Mouse (Mus musculus): ENCODE data around the gene Tmx2.
"Not testable (repeated sequence)": the region's sequence is repeated elsewhere in the genome, so short reads cannot be mapped to it uniquely, and the experiment has no call there.

Tmx2 gene

DNA sequence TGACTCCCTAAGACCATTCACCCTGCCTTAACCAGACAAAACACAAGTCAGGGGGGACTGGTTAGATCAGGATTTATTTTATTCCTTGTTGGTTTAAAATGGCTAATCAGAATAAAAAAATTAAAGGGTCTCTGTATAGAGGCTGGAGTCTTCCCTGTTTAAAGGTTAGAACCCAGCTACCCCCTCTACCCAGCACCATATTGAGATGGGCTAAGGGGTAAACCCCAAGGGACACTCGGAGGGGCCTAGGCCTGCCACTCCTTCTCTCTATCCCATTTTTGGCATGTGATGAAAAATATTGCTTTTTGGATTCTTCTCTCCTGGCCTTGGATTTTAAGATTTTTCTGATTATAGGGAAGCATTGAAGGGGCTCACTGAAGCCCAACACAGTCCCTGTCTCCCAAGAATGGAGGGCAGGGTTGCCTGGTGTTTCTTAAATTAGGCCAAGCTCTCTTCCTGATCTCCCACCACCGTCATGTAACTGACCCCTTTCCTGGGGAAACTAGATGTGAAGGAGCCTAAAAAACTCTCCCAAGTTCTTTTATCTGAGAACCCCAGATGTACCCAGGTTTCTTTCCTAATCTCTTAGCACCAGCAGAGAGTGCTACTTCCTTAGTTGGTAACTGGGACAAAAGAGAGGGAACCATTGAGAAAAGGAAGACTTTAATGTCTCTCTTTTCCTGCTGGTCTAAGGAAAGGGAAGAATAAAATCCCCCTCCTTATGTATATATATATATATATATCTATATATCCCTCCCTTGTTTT lies 9.3 kb upstream of the Tmx2 start:
- no peak for DNase-seq (ENCODE audit: low spot score in 2 of 2)

DNA sequence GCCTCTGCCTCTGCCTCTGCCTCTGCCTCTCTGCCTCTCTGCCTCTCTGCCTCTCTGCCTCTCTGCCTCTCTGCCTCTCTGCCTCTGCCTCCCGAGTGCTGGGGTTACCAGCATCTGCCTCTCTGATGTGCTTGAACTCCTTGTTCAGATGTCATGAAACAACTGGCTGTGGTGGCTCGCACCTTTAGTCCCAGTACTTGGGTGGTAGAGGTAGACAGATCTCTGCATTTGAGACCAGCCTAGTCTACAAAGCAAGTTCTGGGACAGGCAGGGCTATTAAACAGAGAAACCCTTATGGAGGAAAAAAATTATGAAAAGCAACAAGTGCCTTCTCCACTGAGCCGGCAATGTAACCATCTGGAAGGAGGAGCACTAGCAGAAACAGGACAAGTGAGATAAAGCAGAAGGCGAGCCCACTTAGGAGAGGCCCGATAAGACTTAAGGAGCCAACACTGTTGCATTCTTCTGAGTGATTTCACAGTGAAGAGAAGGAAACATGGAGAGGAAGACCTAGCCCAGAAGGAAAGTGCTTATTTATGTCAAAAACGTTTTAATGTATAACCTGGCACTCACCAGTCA lies 3.8 kb upstream of the Tmx2 start:
- DNase-seq (ENCODE audit: low spot score in 2 of 2), result peak; percentile 52 to 69

DNA sequence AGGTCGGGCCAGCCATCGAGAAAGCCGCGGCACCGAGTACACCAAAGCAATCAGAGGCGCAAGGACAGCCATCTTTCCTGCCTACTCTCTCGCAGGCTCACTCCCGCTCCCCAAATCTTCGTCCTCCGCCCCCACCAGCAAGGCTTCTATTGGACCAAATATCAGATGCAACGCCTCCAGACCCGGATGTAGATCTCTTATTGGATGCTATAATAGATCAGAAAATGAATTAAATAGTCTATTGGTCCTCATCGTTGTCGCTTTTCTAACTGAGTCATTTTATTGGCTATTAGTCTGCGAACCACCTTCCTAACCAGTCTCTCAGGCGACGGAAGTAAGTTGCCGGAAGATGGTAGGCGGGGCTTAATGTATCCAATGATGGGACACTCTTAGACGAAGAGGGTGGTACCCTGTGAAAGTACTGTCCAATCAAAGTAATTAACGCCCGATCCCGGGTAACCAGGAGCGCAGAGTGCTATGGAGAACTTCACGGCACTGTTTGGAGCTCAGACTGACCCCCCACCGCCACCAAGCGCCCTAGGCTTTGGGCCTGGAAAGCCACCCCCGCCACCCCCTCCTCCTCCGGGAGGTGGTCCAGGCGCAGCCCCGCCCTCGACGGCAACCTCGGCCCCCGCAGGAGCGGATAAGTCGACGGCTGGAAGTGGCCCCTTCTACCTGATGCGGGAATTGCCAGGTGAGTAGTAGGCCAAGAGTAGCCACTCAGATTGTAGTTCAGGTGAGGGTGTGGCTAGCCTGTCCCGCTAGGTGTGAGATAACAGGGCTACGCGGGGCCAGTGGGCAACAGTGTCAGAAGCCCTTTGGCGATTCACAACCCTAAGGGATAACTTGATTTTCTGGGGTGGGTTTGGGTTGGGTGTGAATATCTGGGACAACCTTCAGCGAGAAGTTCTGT lies 716 bp downstream of the Tmx2 start, which contains the start of the genes Gm28635 and Med19:
TSS of gene Gm28635 (minus strand) at position 74 of the 913 bp plus-strand sequence.
TSS of gene Med19 (plus strand) at position 435 of the 913 bp plus-strand sequence.
- peak; percentile 90 to 92 for DNase-seq (ENCODE audit: low spot score in 2 of 2)

DNA sequence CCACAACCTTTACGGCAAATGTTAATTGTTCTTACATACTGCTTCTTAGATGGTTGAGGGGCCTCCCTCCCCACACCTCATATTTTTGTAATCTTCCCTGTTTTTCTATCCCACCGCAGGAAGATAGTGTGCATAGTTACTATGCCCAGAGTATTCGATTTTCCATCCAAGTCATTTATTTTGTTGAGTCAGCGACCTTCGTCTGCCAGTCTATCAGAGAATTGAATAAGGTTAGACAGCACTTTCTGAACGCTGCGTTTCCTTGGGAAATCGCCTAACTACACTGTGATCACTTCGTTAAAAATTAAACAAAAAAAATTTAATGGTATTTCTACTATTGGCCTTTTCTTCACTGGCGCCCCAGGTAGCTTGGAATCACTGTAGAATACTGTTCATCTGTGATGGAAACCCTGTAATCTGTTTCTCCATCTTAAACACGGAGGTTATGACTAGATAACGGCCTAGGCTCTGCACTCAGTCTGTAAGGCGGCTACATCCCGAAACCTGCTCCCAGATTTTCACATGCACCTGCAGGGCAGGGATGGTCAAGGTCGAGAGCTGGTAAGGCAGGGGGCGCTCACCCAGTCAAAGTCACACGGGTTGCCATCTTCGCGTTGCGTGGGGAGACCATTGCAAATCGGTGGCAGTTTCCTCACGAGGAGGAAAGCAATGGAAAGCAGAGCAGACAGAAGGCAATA lies 1.5 kb downstream of the Tmx2 start:
- DNase-seq (ENCODE audit: low spot score in 2 of 2), result no peak

DNA sequence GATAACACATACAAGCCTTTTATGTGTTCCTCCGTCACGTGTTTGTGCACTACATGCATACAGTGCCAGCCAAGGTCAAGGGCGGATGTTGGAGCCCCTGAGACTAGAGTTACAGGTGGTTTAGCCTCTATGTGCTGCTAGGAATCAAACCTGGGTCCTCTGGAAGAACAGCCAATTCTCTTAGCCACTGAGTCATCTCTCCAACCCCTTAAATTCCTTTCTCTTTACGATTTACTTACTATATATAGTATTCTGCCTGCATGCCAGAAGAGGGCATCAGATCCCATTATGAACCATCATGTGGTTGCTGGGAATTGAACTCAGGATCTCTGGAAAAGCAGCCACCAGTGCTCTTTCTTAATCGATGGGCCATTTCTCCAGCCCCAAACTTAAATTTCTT lies 7.4 kb downstream of the Tmx2 start:
- DNase-seq (ENCODE audit: low spot score in 2 of 2), result not testable (repeated sequence)

DNA sequence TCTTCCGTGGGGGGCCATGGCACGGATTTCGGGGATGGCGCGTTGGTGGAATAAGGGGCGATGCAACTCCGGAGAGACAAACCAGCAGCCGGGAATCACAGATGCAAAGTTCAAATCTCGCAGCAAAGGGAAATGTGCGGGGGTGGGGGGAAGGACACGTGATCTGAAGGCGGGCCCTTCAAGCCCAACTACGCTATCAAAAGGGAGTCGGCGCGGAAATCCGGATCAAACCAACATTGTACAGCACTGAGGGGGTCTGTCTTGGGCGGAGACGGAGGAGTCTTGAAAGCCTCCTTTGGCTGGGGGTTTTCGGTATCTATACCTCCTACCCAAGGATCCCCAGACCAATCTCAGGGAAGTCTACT lies 8.4 kb downstream of the Tmx2 start, which contains the start of gene Selenoh:
TSS of gene Selenoh (minus strand) at position 202 of the 365 bp plus-strand sequence.
- peak; percentile 82 to 88 for DNase-seq (ENCODE audit: low spot score in 2 of 2)

DNA sequence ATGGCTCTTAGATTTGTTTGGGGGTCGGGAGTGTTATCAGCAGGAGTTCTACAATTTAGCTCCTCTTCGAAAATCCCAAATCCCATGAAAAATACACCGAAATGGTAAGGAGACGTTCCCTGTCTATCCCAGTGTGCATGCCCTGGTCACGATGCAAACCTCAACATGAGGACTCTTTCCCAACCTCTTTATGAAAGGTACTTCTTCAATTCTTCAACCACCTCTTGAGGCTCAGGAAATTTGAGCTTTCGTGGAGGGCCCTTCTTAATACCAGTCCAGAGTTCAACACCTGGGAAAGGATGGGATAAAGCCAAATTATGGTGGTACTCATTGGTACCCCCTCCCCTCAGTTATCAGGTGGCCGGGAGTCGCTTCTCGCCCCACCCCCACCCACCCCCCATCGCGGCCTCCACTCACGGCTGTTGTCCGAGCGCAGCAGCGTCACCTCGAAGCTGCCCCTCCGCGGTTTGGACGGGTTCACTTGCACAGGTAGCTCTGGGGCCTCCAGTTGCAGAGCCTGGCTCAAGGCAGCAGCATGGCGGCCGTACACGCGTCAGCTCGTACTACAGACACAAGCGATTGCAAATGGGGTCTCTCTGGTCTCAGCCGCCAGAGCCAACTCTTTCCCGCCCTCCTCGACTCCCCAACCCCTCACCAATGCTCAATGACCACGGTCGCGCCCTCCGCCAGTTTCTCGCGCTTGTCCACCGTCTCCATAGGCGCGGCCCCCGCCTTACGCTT lies 8.9 kb downstream of the Tmx2 start:
- peak in 1 of 2 experiments; percentile 39 for DNase-seq (ENCODE audit: low spot score in 2 of 2)

DNA sequence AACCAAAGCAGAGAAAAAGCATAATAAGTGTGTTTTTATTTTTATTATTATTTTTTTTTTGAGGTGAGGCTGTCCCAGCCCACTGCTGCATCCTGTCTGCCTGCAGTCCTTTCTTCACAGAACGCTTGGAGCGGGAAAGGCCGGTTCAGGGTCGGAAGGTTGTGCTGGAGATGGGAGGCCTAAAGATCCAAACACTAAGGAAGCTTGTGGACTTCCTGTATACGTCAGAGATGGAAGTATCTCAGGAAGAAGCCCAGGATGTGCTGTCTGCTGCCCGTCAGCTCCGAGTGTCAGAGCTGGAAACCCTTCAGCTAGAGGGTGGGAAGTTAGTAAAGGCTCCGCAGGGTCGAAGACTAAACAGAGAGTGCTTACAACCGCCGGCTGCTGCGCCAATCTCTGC lies 12.9 kb downstream of the Tmx2 start:
- DNase-seq (ENCODE audit: low spot score in 2 of 2), result no peak

DNA sequence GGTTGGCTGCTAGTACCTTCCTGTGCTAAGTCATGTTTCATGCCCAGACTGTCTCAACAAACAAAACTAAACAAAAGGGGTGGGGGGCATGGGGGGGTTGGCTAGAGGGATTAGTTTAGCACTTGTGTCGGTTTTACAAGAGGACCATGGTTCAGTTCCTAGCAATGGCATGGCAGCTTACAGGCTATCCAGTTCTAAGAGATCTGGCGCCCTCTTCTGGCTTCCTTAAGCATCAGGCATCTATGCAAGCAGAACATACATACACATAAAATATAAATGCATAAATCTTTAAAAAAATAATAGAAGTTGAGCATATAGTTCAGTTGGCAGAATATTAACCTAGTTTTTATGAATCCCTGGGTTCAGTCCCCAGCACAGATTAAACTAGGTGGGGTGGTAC lies 16.1 kb downstream of the Tmx2 start:
- DNase-seq (ENCODE audit: low spot score in 2 of 2), result peak; percentile 57 to 81

DNA sequence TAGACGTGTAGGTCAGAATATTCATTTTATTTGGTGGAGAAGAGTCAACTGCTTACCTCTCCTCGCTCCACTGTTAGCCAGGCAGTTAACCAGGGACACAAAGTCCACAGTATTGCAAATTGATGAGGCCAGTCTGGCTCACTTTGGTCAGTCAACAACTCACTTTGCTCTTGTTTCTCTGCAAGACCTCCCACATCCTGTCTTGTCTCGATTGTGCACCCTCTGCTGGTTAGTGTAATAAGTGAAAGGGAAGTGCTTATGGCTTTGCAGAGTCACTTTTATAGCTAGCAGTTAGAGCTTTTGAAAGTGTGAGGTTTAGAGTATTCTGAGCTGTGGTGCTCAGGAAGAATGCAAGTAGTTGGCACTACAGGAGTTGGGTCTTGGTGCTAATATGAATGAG lies 18.7 kb downstream of the Tmx2 start:
- peak in 1 of 2 experiments; percentile 57 for DNase-seq (ENCODE audit: low spot score in 2 of 2)

DNA sequence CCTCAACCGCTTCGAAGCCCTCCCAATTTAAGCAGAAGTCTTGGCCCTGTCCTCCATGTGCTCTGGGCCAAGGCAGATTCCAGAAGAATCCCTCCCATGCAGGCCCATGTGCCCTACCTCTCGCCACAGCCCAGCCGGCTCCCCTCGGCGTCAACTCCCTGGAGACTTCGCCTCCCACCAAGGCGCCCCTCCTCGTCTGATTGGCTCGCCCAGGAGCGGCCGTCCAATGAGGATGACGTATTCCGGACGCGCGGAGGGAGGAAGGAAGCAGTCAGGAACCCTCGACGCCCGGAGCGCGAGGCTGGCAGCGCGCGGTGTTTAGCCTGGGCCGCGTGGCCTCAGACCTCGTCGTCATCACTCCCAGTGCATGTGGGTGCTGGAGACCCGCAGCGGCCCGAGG lies 20.1 kb downstream of the Tmx2 start, which contains the start of gene Btbd18:
TSS of gene Btbd18 (plus strand) at position 274 of the 400 bp plus-strand sequence.
- no peak for DNase-seq (ENCODE audit: low spot score in 2 of 2)

DNA sequence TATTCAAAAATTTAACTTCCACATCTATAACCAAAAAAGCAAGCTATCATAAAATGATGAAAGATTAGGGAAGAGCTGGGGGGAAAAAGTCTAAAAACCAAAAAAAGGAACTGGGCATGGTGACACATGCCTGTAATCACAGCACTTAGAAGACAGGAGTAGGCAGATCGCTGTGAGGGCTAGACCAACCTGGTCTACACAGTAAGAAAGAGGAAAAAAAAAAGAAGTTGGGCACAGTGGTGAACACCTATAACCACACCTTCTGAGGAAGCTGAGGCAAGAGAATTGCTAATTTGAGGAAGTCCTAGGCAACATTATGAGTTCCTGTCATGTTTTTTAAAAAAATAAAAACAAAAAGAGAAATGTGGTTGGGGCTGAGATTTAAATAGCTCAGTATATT lies 23.1 kb downstream of the Tmx2 start:
- no peak for DNase-seq (ENCODE audit: low spot score in 2 of 2)

DNA sequence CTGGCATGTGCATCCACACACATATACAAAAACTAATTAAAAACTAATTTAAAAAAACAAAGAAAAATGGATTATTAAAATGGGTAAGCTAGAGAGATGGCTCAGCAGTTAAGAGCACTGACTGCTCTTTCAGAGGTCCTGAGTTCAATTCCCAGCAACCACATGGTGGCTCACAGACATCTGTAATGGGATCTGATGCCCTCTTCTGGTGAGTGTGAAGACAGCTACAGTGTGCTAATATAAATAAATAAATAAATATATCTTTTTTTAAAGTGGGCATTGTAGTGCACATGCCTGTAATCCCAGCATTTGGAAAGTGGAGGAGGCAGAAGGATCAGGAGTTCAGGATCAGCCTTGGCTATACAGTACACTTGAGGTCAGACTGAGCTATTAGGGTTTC lies 25.6 kb downstream of the Tmx2 start:
- no peak for DNase-seq (ENCODE audit: low spot score in 2 of 2)

DNA sequence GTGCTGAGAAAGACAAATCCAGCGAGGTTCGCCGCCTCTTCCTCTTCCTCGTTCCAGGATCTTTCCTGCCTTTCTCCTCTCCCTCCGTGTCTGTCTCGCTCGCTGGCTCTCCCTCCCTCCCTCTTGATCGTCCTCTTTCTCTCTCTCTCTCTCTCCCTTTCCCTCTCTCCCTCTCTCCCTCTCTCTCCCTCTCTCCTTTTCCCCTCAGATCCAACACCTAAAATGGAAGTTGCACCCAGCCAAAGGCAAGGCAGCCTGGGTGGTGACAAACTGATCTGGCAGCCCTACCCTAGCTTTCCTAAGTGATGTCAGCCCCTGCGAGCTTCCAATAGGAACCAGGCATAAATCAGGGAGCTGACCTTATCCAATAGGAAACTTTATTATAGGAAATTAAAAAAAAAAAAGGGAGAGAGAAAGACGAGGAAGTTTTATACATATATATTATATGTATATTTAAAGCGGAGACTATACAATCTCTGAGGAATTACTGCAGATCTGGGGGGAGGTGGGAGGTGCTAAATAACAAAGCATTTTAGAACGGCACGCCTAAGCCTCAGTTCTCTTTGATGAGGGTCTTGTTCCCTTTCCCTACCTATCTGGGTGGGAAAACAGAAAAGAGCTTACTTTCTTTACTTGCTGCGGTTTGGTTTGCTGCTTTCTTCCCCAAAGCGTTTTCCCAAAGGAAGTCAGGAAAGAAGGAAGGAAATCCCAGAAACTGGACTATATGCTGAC lies 28.3 kb downstream of the Tmx2 start, which contains the start of gene Ctnnd1:
TSS of gene Ctnnd1 (minus strand) at position 302 of the 732 bp plus-strand sequence.
- DNase-seq (ENCODE audit: low spot score in 2 of 2), result peak in 1 of 2 experiments; percentile 51

DNA sequence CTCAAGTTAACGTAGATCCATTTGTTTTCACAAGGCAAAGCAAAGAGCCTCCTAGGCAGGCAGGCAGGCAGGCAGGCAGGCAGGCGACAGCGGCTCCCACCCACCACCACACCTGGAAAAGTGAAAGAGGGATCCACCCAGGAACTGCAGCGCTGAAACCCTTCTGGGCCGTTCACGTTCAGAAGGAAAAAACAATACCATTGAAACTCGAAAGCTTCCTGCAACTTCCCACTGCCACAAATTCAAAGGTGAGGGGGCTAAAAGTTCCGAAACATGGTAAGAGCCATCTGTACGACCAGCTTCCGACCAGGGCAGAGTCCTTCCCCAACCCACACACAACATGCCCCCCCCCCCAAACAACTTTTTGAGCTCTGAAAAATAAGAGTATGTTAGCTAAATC lies 29.3 kb downstream of the Tmx2 start:
- DNase-seq (ENCODE audit: low spot score in 2 of 2), result no peak

DNA sequence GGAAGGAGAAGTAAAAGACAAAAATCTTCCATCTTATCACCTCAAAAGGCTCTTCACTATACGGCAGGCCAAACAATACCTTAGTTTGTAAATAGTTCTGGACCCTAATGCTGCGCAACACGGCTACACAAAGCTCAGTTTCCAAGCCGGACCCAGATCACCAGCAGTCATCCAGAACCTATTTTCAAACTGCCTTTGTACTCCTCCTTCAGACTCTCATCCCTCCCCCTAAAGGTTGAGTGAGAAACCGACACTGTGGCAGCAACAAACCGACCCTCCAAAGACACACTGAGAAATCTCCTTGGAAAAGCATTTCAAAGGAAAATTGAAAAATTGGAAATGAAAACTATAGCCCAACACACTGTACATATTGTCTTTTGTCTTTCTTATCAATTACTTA lies 30.6 kb downstream of the Tmx2 start:
- no peak for DNase-seq (ENCODE audit: low spot score in 2 of 2)

DNA sequence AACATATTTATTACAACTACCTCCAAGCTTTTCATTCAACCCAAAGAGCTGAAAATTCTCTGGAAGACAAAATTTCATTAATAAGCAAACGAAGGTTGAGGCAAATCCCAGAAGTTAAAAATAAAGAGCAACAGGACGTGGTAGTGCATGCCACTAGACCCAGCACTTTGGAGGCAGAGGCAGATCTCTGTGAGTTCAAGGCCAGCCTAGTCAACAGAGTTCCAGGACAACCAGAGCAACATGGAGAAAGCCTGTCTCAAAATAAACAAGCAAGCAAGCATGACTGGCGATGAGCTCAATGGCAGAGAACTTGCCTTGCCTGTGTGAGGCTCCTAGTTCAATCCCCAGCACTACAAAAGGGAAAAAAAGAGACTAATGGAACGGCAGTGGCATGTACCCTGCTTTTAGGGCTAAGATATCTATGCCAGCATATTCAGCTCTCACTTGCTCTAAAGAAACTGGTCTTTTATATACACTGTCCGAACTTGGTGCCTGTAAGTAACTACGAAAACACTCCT lies 31.8 kb downstream of the Tmx2 start:
- DNase-seq (ENCODE audit: low spot score in 2 of 2), result no peak

DNA sequence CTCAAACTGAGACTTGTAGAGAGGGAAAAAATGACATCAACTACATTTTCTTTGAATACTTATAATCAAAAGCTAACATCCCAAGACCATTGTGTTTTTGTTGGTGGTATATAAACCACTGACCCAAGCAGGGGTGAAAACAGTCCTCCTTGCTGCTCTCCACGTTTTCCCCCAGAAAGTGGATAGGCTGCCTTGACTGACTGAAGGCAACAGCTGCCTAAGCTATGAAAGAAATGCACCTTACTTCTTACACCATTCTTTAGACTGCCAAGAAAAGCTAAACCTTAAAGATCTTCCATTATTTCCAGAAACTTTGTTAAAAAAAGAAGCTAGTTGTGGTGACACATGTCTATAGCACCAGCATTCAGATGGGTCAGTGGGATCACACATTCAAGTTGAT lies 32.8 kb downstream of the Tmx2 start:
- DNase-seq (ENCODE audit: low spot score in 2 of 2), result no peak

DNA sequence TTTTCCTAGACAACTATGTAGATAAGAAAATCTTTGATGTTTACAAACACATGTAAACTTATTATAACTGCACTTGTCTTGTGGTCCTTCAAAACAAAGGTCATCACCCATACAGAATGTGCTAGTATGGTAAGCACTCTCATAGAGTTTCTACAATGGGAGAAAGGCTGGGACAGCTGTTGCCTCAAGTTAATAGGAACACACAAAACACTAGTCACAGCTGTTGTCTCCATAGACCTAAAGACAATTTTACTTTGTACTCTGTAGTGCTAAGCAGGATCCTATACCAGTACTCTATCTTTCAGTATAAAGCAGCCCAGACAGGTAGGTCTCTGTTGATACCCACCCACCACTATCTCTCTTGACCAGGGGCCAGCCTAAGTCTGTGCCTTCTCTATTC lies 38.1 kb downstream of the Tmx2 start:
- no peak for DNase-seq (ENCODE audit: low spot score in 2 of 2)
